Mouse (Mus musculus): ENCODE measurements around the gene Mydgf. TPM values are rescaled to one million over a fixed set of nuclear protein-coding genes. Genes with fewer than 3 reads are reported as not detected.

Mydgf gene
- polyA plus RNA-seq, 1 experiment: 63.0 TPM

DNA sequence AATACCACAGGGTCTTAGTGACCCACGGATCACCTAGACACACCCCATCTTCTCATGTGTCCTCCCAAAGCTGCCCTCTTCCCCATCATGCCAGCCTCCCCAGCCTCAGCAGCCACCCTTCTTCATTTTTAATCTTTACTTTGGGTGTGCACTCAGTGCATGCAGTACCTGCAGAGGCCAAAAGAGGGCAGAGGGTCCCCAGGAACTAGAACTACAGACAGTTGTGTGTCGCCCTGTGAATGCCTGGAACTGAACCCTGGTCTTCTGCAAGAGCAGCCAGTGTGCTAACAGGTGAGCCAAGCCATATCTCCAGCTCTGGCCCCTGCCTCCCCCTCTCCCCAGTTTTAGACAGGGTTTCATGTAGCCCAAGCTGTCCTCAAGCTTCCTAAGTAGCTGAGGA is 13.1 kb upstream of the Mydgf start:
- H3K27ac ChIP-seq (ENCODE audit: insufficient read depth, low read length): no peak overlapping the region
- no peak overlapping the region for H3K4me3 ChIP-seq (ENCODE audit: insufficient read depth, low read length)
- TF ChIP-seq POLR2A (IDR thresholded peaks at IDR 0.05; ENCODE audit: low read depth, low read length) (no peak), CTCF (IDR thresholded peaks at IDR 0.05; ENCODE audit: borderline replicate concordance, insufficient read depth, low read length) (0 out of 2 replicates have a peak, but pooled peaks have one; percentile 14)
- no peaks in the 10 kb centered on the region for H3K4me1 ChIP-seq (ENCODE audit: control insufficient read depth, insufficient read depth, low read length)

DNA sequence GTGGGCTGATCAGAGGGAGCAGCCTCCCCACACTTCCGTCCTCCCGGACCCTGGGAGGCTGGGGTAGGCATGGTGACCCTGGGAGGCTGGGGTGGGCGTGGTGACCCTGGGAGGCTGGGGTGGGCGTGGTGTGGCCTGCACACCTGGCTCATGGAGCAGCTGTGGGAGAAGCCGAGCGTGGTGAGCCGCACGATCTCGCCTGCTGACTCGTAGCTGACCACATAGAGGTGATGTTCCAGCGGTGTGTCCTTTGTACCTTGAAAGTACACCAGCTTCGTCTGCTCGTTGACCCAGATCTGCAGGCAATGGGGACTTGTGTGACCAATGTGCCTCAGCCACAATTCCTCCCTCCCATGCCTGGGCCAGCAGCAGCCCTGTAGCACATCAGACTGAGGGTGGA is 11.0 kb upstream of the Mydgf start:
- no peaks in the 10 kb centered on the region for H3K4me1 ChIP-seq (ENCODE audit: control insufficient read depth, insufficient read depth, low read length)
- TF ChIP-seq CTCF (IDR thresholded peaks at IDR 0.05; ENCODE audit: borderline replicate concordance, insufficient read depth, low read length): no peak
- TF ChIP-seq POLR2A (IDR thresholded peaks at IDR 0.05; ENCODE audit: low read depth, low read length): no peak
- H3K4me3 ChIP-seq (ENCODE audit: insufficient read depth, low read length): no peak overlapping the region
- H3K27ac ChIP-seq (ENCODE audit: insufficient read depth, low read length): no peak overlapping the region

DNA sequence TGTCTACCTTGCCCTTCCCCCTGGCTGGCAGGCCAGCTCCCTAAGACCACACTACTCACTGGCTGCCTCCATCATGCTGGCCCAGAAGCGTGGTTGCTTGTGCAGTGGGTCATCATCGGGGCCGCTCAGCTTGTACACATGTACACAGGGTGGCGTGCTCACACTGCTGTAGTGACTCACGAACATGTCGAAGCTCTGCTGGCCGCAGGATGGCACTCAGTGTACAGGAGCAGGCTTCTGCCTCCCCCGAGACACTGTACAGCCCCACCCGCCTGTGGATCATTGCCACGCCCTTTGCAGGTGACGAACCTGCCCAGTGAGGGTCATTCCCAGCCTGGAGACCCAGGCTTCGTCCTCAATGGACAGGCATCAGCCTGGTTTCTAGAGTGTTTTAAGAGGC is 10.6 kb upstream of the Mydgf start:
- Histone ChIP-seq H3K4me3 (ENCODE audit: insufficient read depth, low read length) (no peak overlapping the region), H3K4me1 (ENCODE audit: control insufficient read depth, insufficient read depth, low read length) (no peaks in the 10 kb centered on the region), H3K27ac (ENCODE audit: insufficient read depth, low read length) (no peak overlapping the region)
- TF ChIP-seq POLR2A (IDR thresholded peaks at IDR 0.05; ENCODE audit: low read depth, low read length): no peak
- TF ChIP-seq CTCF (IDR thresholded peaks at IDR 0.05; ENCODE audit: borderline replicate concordance, insufficient read depth, low read length): no peak

DNA sequence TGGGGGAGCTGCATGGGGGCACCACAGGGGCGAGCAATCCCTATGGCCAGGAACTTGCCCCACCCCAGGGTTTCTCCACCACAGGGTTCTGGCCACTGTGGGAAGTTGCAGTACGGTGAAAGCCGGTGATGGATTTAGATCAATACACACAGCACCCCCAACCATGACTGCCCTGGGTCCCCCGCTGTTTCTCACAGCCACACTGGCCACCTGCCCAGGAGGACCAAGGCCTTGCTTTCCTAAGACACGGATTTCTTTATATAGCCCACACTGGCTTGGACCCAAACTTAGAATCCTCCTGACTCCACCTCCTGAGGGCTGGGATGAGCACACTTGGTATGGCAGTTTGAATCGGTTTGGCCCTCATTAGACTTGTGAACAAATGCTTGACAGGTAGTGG is 7.5 kb upstream of the Mydgf start:
- TF ChIP-seq POLR2A (IDR thresholded peaks at IDR 0.05; ENCODE audit: low read depth, low read length): no peak
- no peak for TF ChIP-seq CTCF (IDR thresholded peaks at IDR 0.05; ENCODE audit: borderline replicate concordance, insufficient read depth, low read length)
- no peak overlapping the region for H3K27ac ChIP-seq (ENCODE audit: insufficient read depth, low read length)
- no peaks in the 10 kb centered on the region for H3K4me1 ChIP-seq (ENCODE audit: control insufficient read depth, insufficient read depth, low read length)
- no peak overlapping the region for H3K4me3 ChIP-seq (ENCODE audit: insufficient read depth, low read length)

DNA sequence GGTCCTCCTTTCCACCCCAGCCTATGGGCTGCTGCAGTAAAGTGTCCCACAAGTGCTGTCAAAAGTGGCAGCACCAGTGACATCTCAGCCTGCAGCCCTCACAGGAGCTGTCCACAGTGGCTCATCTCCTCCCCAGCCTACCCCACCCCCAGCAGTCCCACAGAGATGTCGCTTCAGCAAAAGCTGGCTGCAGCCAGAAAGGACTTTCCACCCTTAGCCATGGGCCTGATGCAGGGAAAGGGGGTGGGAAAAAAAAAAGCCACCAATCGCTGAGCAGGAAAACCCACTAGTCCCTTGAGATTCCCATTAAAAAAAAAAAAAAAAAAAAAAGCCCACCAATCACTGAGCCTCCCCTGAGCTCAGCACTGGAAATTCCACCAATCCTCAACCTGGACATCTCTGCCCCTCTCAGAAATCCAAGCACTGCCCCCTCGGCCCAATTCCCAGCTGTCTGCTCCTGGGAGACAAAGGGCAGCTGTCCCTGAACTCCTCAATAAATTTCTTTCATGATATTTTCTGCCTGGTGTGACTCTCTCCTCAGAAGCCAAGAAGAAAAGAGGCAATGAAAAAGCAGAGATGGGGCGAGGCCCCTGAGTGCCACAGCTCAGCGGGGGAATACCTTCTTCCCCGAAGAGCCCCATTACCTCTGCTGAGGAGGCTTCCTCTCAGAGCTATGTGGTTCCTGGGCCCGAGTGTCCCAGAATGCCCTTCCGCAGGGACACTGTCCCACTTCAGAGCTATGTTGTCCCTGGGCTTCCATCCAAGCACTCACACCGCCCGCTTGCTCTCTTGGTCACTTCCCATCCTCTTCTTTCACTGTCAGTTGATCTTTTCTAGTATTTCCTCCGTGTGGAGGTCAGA is 1.8 kb upstream of the Mydgf start:
- H3K4me1 ChIP-seq (ENCODE audit: control insufficient read depth, insufficient read depth, low read length): peaks cover 3% of the 10 kb centered on the region; the same call in 1 of the 2 replicates
- no peak overlapping the region for H3K27ac ChIP-seq (ENCODE audit: insufficient read depth, low read length)
- no peak for TF ChIP-seq POLR2A (IDR thresholded peaks at IDR 0.05; ENCODE audit: low read depth, low read length)
- no peak for TF ChIP-seq CTCF (IDR thresholded peaks at IDR 0.05; ENCODE audit: borderline replicate concordance, insufficient read depth, low read length)
- H3K4me3 ChIP-seq (ENCODE audit: insufficient read depth, low read length): no peak overlapping the region

DNA sequence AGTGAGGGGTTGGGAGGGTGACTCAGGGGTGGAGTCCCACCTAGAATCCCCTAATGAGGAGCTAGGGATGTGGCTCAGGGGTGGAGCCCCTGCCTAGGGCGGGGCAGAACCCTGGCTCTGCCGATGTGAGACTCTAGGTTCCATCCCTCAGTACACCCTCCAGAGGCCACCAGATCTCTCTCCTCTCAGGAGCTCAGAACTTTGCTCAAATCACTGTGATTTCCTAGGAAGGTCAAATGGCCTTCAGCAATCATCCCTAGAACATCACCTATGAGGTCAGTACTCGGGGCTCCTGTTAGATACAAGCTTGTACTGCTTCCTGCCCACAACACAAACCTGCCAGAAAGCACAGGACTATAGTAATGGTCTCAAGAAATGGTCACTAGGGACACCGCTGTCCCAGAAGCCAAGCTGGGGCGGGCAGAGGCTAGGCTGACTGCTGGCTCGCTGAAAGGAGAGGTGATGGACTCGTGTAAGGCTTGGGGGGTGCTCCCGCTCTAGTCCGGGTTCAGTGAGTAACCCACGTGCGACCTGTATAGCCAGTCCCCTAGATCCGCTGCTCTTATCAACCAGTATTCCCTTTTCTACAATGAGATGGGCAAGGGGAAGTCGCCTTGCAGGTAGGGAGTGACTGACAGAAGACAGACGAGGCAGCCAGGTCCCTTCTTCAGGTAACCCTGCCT is 604 bp downstream of the Mydgf start:
- peaks cover 3% of the 10 kb centered on the region; the same call in 1 of the 2 replicates for H3K4me1 ChIP-seq (ENCODE audit: control insufficient read depth, insufficient read depth, low read length)
- H3K27ac ChIP-seq (ENCODE audit: insufficient read depth, low read length): no peak overlapping the region
- TF ChIP-seq POLR2A (IDR thresholded peaks at IDR 0.05; ENCODE audit: low read depth, low read length) (peak; percentile 49), CTCF (IDR thresholded peaks at IDR 0.05; ENCODE audit: borderline replicate concordance, insufficient read depth, low read length) (no peak)
- H3K4me3 ChIP-seq (ENCODE audit: insufficient read depth, low read length): peak overlapping the region; percentile 82

DNA sequence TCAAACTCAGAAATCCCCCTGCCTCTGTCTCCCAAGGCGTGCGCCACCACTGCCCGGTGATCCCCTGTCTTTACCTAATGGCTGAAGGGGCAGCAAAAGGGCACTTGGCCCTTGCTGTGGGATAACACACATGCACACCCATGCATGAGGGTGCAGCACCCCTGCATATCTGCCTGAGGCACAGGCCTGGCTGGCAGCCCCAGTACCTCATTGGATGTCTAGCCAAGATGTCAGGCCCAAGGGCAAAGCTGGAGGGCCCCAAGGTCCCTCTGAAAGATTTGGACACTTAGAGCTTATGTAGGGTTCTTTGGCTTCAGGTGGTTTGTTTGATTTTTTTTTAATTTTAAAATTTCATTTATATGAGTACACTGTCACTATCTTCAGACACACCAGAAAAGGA is 8.3 kb downstream of the Mydgf start:
- Histone ChIP-seq H3K4me3 (ENCODE audit: insufficient read depth, low read length) (no peak overlapping the region), H3K4me1 (ENCODE audit: control insufficient read depth, insufficient read depth, low read length) (no peaks in the 10 kb centered on the region), H3K27ac (ENCODE audit: insufficient read depth, low read length) (no peak overlapping the region)
- no peak for TF ChIP-seq CTCF (IDR thresholded peaks at IDR 0.05; ENCODE audit: borderline replicate concordance, insufficient read depth, low read length)
- no peak for TF ChIP-seq POLR2A (IDR thresholded peaks at IDR 0.05; ENCODE audit: low read depth, low read length)

DNA sequence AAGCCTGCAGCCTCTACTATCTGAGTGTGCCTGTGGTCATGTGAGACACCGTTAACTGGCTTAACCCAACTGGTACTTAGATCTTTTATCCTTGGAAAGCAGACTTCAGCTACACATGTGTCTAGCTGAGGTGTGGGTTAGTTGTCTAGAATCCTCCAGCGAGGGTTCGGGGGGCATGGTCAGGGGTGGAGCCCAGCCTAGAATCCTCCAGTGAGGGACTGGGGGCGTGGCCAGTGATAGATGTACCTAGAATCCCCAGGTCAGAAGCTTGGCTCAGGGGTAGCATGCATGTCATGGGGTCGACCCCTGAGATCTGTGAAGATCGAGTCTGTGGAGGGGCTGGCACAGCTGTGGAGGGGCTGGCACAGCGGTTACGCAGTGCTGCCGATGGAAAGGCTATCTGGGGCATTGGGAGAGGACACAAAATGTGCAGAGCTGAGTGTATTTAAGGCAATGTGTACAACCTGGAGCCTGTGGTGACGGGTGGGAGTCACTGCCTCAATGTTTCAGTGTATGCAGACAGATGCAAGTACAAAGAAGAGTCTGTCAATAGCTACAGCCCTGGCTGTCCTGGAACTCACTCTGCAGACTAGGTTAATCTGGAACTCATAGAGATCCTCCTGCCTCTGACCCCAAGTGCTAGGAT is 10.2 kb downstream of the Mydgf start:
- Histone ChIP-seq H3K27ac (ENCODE audit: insufficient read depth, low read length) (no peak overlapping the region), H3K4me1 (ENCODE audit: control insufficient read depth, insufficient read depth, low read length) (no peaks in the 10 kb centered on the region), H3K4me3 (ENCODE audit: insufficient read depth, low read length) (no peak overlapping the region)
- TF ChIP-seq CTCF (IDR thresholded peaks at IDR 0.05; ENCODE audit: borderline replicate concordance, insufficient read depth, low read length) (no peak), POLR2A (IDR thresholded peaks at IDR 0.05; ENCODE audit: low read depth, low read length) (0 out of 2 replicates have a peak, but pooled peaks have one; percentile 22)

DNA sequence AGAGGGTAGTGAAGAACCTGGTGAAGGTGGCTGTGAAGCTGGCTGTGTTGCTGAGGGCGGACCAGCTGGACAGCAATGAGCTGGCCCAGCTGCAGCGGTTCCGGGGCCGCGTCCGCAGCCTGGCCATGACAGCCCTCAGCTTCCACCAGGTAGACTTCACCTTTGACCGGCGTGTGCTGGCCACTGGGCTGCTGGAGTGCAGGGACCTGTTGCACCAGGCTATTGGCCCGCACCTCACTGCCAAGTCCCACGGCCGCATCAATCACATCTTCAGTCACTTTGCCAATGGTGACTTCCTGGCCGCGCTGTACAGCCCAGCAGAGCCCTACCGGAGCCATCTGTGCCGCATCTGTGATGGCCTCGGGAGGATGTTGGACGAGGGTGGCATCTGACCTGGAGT is 11.8 kb downstream of the Mydgf start:
- Histone ChIP-seq H3K27ac (ENCODE audit: insufficient read depth, low read length) (no peak overlapping the region), H3K4me1 (ENCODE audit: control insufficient read depth, insufficient read depth, low read length) (no peaks in the 10 kb centered on the region), H3K4me3 (ENCODE audit: insufficient read depth, low read length) (no peak overlapping the region)
- no peak for TF ChIP-seq POLR2A (IDR thresholded peaks at IDR 0.05; ENCODE audit: low read depth, low read length)

DNA sequence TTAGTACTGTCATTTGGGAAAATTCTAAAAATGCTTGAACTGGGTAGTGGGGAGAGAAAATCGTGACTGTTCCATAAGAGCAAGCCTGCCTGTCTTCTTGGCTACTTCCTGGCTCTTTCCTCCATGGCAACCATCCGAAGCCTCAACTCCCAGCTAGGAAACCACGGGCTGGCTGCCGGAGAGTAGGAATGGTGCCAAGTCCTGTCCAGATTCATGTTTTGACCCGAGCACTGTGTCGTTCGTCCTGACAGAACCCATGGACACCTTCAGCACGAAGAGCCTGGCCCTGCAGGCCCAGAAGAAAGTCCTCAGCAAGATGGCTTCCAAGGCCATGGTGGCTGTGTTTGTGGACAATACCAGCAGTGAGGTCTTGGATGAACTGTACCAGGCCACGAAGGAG is 12.3 kb downstream of the Mydgf start:
- Histone ChIP-seq H3K4me3 (ENCODE audit: insufficient read depth, low read length) (no peak overlapping the region), H3K4me1 (ENCODE audit: control insufficient read depth, insufficient read depth, low read length) (no peaks in the 10 kb centered on the region), H3K27ac (ENCODE audit: insufficient read depth, low read length) (no peak overlapping the region)
- TF ChIP-seq CTCF (IDR thresholded peaks at IDR 0.05; ENCODE audit: borderline replicate concordance, insufficient read depth, low read length): no peak
- no peak for TF ChIP-seq POLR2A (IDR thresholded peaks at IDR 0.05; ENCODE audit: low read depth, low read length)

Measured in embryonic fibroblast, embryonic 13.5 days (primary cell).